Mouse (Mus musculus) inflammation-experienced regulatory T-cells, adult 16 weeks (primary cell): ENCODE measurements around the gene Olfr1467. TPM values are rescaled to one million over a fixed set of nuclear protein-coding genes. Genes with fewer than 3 reads are reported as not detected.

Experiments used
- polyA plus RNA-seq: library from polyadenylated mRNA; unstranded; fragments of 100-300 nt; shearing (Covaris generic); gene quantifications from one replicate; pipeline ENCODE4 v1.2.1, GENCODE M21; 2017

The Olfr1467 gene
- not detected for polyA plus RNA-seq

DNA sequence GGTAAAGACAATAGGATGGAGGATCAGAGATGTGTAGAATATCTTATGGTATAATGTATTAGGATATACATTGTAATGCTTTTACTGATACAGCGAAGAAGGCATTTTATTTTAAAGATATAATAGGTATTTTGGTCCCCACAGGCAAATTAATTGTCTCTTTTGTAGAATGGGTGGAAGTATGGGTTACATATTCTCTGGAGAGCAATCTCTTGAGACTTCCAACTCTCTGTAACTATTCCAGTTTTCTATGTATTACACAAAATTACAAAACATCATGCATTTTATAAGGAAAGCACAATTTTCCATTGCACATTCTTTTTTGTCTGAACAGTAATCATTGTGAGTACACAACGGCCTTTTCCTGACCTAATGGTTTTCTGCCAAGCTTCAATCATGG, at the start of gene Olfr1467:
TSS of gene Olfr1467 (plus strand) at position 301 of the 400 bp plus-strand sequence.

DNA sequence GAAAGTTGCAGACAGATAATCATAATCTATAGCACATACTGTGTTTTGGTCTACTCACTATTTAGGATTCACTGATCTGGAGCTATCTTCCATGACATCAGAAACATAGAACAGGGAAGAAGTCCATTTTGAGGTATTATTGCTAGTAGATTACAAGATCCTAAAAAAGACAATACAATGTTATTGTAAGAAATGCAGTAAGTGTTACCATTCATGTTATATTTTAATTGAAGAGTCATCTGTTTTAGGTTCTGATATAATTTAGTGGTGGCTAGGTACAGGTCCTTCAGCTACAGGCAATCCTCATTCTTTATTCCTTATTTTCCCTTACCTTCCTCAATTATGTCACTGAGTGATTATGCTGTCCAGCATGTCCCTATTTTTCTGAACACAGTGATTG, 46.6 kb upstream of the Olfr1467 start, which contains the start of gene Olfr1465:
TSS of gene Olfr1465 (minus strand) at position 101 of the 400 bp plus-strand sequence.

DNA sequence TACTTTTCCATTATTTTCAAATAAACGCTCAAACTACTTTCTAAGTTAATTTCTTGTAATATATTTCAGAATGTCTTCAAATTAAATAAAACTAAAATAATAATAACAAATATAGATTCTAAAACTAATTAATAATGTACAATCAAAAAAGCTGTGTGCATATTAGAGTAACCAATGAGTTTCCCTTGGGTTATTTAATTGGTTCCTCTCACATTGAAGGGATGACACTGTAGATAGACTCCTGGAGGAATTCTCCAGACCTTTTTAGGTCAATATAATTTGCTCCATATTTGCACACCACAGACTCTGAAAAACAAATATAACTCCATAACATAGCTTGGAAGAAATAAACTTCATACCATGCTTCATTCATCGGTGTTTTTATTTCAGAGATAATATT, 23.5 kb upstream of the Olfr1467 start, which contains the start of gene Olfr1466:
TSS of gene Olfr1466 (plus strand) at position 301 of the 400 bp plus-strand sequence.

DNA sequence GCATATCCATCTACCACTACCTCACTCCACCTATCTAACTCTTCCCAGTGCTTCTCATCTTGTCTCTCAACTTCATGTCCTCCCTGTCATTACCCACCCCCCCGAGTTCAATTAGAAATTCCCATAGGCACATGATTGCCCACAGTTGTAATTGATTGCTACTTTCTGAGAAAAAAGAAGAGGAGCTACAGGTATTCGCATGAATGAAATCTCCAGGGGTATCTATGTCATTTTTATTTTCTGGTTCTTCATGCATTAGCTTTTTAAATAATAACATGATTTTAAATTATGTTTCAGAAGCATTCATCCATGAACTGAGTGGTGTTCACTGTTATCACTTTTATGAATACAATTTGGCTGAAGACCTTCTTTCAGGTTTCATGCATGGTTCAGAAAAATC, 45.5 kb downstream of the Olfr1467 start, which contains the start of gene Olfr1469:
TSS of gene Olfr1469 (plus strand) at position 301 of the 400 bp plus-strand sequence.

Other genes with a start within 250 kb of the Olfr1467 start
- gene Olfr1459, start 212.7 kb upstream of the Olfr1467 start, polyA plus RNA-seq, result not detected
- not detected for gene Olfr1461, start 199.2 kb upstream of the Olfr1467 start, polyA plus RNA-seq
- gene Olfr1462, start 176.5 kb upstream of the Olfr1467 start, polyA plus RNA-seq, result not detected
- not detected for gene Olfr1463, start 130.9 kb upstream of the Olfr1467 start, polyA plus RNA-seq
- gene Olfr1465, start 46.7 kb upstream of the Olfr1467 start, polyA plus RNA-seq, result not detected
- gene Olfr1466, start 23.4 kb upstream of the Olfr1467 start, polyA plus RNA-seq, result not detected
- gene Olfr1469, start 45.6 kb downstream of the Olfr1467 start, polyA plus RNA-seq, result not detected
- gene Olfr1471, start 81.2 kb downstream of the Olfr1467 start, polyA plus RNA-seq, result not detected
- not detected for gene Olfr1472, start 93.8 kb downstream of the Olfr1467 start, polyA plus RNA-seq
- not detected for gene Olfr1474, start 107.3 kb downstream of the Olfr1467 start, polyA plus RNA-seq
- gene Olfr1475, start 118.0 kb downstream of the Olfr1467 start, polyA plus RNA-seq, result not detected
- not detected for gene Olfr1477, start 138.3 kb downstream of the Olfr1467 start, polyA plus RNA-seq
- gene Olfr1480, start 165.7 kb downstream of the Olfr1467 start, polyA plus RNA-seq, result not detected
- gene Olfr1484, start 221.3 kb downstream of the Olfr1467 start, polyA plus RNA-seq, result not detected